Mouse (Mus musculus) hindbrain, embryonic 14.5 days (tissue): ENCODE results near the gene Lrrc58. TPM values are rescaled to one million over a fixed set of nuclear protein-coding genes. Genes with fewer than 3 reads are reported as not detected.

ENCODE experiments used
- ATAC-seq: fragments of 200-750 bp; cut with Nextera tagmentation; 2 replicates; pipeline ENCODE4 v1.8.0; 2017; ENCODE audit warnings: moderate number of reproducible peaks, mild to moderate bottlenecking, moderate TSS enrichment, moderate library complexity; ENCODE audit not compliant: low FRiP score
- DNase-seq: peaks from one replicate; pipeline ENCODE4 v3.0.0-alpha.2; 2015; ENCODE audit warnings: low spot score
- H3K27ac ChIP-seq: fragments of 300-500 bp; sonication (generic); 2 replicates; pipeline ENCODE4 v1.5.1; 2014; ENCODE audit warnings: mild to moderate bottlenecking, moderate library complexity
- H3K27me3 ChIP-seq: fragments of 300-500 bp; sonication (generic); 2 replicates; pipeline ENCODE4 v1.6.1; 2014; ENCODE audit warnings: mild to moderate bottlenecking, low read length, mixed read lengths; ENCODE audit not compliant: control insufficient read depth, insufficient read depth
- H3K36me3 ChIP-seq: fragments of 300-500 bp; sonication (generic); replicated peaks from 2 replicates; pipeline ENCODE4 v1.6.1; 2014; ENCODE audit not compliant: control insufficient read depth, insufficient read depth
- H3K4me1 ChIP-seq: fragments of 300-500 bp; sonication (generic); replicated peaks from 2 replicates; pipeline ENCODE4 v1.6.1; 2014; ENCODE audit warnings: antibody characterized with exemption, low read length, mixed read lengths; ENCODE audit not compliant: control insufficient read depth, insufficient read depth
- H3K4me2 ChIP-seq: fragments of 300-500 bp; sonication (generic); replicated peaks from 2 replicates; pipeline ENCODE4 v1.6.1; 2014; ENCODE audit warnings: mild to moderate bottlenecking, moderate library complexity
- H3K4me3 ChIP-seq: fragments of 300-500 bp; sonication (generic); replicated peaks from 2 replicates; pipeline ENCODE4 v1.5.1; 2014; ENCODE audit warnings: mild to moderate bottlenecking, low read length
- H3K9ac ChIP-seq: fragments of 300-500 bp; sonication (generic); 2 replicates; pipeline ENCODE4 v1.6.1; 2014
- H3K9me3 ChIP-seq: fragments of 300-500 bp; sonication (generic); 2 replicates; pipeline ENCODE4 v1.6.1; 2016; ENCODE audit warnings: low read length; ENCODE audit not compliant: control insufficient read depth
- WGBS: fragments of 180-500 bp; shearing (Covaris S2); extraction: QIAGEN DNeasy Blood & Tissue Kit; methylation state at CpG from one replicate; pipeline ENCODE4 v1.1.7; 2014; 5-methylcytosine and 5-hydroxymethylcytosine counted together
- polyA plus RNA-seq: library from polyadenylated mRNA; unstranded; fragments of >200 nt; fragmentation: Nextera tagmentation; extraction: Ambion mirVana; gene quantifications from 2 replicates; pipeline ENCODE4 v1.2.1, GENCODE M21; 2014

The Lrrc58 gene
- polyA plus RNA-seq, 1 experiment from 2014 or later = 57.1 TPM

DNA sequence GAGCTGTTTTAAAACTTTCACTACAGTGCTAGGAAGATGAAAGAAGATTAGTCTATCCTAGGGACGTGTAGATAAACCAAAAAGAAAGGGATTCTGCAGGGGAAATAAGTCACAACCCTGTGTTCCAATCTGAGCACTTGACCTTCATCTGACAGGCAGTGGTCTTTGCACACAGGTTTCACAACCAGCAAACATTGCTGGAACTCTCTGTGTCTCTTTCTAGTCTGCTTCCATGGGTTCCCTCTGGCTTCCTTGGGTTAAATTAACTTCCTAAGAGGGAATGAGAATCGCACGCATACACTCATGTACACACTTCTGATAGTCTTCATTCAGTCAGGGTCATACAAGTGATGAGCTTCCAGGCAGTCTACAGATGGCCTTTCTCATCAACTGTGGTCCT lies 4.3 kb upstream of the Lrrc58 start:
- H3K27ac ChIP-seq = no peak overlapping the region
- ATAC-seq (no peak), DNase-seq (no peak)
- WGBS = 88% methylated on average over 3 of the region's 3 CpGs
- H3K27me3 ChIP-seq = no peaks in the 10 kb centered on the region
- no peaks in the 10 kb centered on the region for H3K36me3 ChIP-seq
- no peaks in the 10 kb centered on the region for H3K9me3 ChIP-seq
- no peak overlapping the region for H3K4me2 ChIP-seq
- 0 out of 2 replicates have a peak, but pooled peaks cover 4% of the 10 kb centered on the region for H3K4me1 ChIP-seq
- H3K9ac ChIP-seq = no peak overlapping the region
- no peak overlapping the region for H3K4me3 ChIP-seq

DNA sequence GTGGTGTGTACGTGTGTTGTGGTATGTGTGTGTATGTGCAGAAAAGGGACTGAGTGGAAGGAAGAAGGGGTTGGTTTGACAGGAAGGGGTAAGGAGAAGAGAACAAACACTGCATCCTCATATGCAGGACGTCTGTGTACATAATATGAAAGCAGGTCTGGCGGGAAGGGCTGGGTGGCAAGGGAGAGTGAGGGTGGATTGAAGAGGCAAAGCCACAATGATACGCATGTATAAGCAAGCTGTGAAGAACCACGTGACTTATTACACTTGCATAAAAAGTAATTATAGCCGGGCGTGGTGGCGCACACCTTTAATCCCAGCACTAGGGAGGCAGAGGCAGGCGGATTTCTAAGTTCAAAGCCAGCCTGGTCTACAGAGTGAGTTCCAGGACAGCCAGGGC lies 2.3 kb upstream of the Lrrc58 start:
- WGBS = 85% methylated on average over 9 of the region's 9 CpGs
- no peak for DNase-seq
- H3K9me3 ChIP-seq = no peaks in the 10 kb centered on the region
- no peak overlapping the region for H3K4me2 ChIP-seq
- H3K27me3 ChIP-seq = no peaks in the 10 kb centered on the region
- no peaks in the 10 kb centered on the region for H3K36me3 ChIP-seq
- H3K4me3 ChIP-seq = no peak overlapping the region
- no peak for ATAC-seq
- H3K9ac ChIP-seq = no peak overlapping the region
- peaks cover 16% of the 10 kb centered on the region for H3K4me1 ChIP-seq
- no peak overlapping the region for H3K27ac ChIP-seq

DNA sequence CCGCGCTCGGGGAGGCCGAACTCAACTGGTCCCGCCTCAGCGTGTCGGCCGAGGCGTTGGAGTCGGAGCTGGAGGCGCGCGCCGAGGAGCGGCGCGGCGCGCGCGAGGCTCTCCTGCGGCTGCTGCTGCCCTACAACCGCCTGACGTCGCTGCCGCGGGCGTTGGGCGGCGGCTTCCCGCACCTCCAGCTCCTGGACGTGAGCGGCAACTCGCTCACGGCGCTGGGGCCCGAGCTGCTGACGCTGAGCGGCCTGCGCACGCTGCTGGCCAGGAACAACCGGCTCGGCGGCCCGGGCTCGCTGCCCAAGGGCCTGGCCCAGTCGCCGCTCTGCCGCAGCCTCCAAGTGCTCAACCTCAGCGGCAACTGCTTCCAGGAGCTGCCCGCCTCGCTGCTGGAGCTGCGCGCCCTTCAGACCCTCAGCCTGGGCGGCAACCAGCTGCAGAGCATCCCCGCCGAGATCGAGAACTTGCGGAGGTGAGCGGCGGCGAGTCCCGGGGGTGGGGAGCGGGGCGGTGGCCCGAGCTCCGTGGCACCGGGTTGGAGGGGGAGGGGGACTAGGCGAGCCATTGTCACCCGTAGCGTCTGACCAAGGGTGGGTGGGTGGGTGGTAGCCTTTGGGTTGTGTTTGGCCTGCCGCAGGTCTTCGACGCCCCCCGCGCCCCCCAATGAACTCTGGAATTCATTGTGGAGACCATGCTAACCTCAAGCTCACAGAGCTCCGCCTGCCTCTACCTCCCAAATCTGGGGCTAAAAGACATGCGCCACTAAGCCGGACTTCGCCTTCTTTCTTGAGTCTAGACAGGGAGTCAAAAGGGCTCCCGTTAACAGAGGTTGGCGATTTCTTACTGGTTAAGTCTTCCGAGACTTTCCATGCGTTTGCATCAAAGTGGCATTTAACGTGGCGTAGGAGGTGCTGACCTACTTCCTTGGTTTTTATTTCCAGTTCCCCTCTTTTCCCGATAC lies 599 bp downstream of the Lrrc58 start:
- no peaks in the 10 kb centered on the region for H3K9me3 ChIP-seq
- H3K27ac ChIP-seq = peak overlapping the region; percentile 99
- peaks cover 33% of the 10 kb centered on the region for H3K4me1 ChIP-seq
- peak overlapping the region; percentile 84 for H3K4me2 ChIP-seq
- H3K36me3 ChIP-seq = no peaks in the 10 kb centered on the region
- DNase-seq (peak; percentile 74), ATAC-seq (peak; percentile 79)
- no peaks in the 10 kb centered on the region for H3K27me3 ChIP-seq
- H3K9ac ChIP-seq = peak overlapping the region; percentile 98
- under 1% methylated on average over 85 of the region's 87 CpGs for WGBS
- H3K4me3 ChIP-seq = peak overlapping the region; percentile 91

DNA sequence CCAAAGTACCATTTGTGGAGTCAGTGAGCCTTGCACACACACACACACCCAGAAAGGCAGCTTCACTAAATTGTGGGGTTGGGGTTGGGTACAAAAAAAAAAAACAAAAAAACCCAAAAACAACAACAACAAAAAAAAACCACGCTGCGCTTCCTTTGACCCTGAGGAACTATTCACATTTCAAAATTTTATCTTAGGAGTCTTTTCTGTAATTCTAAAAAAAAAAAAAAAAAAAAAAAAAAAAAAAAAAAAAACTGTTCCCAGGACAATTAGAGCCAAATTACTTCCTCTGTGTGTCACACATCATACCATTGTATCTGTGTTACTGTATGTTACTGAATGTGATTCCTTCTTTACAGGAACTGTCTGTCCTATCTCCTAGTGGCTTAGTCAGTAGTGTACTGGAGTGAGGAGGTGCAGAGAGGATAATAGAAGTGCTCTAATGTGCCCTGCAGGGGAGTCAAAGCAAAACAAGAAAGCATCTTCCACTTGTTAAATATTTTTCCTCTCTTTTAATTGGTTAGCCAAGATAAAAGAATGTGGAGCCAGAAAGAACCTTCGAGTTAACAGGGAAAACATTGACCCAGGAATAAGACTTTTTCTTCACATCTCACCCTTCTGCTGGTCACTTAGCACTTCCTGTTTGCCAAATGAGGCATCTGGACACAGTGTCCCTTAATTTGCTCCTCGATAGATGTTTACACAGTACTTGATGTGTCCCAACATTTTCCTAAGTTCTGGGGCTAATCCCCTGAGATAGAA lies 1.5 kb downstream of the Lrrc58 start:
- DNase-seq = no peak
- Histone ChIP-seq H3K4me2 (peak overlapping the region; percentile 84), H3K4me3 (peak overlapping the region; percentile 91), H3K9ac (peak overlapping the region; percentile 98), H3K4me1 (peaks cover 33% of the 10 kb centered on the region), H3K36me3 (no peaks in the 10 kb centered on the region), H3K27me3 (no peaks in the 10 kb centered on the region), H3K9me3 (no peaks in the 10 kb centered on the region), H3K27ac (peak overlapping the region; percentile 99)
- ATAC-seq = no peak
- WGBS = 43% methylated on average over 4 of the region's 4 CpGs

DNA sequence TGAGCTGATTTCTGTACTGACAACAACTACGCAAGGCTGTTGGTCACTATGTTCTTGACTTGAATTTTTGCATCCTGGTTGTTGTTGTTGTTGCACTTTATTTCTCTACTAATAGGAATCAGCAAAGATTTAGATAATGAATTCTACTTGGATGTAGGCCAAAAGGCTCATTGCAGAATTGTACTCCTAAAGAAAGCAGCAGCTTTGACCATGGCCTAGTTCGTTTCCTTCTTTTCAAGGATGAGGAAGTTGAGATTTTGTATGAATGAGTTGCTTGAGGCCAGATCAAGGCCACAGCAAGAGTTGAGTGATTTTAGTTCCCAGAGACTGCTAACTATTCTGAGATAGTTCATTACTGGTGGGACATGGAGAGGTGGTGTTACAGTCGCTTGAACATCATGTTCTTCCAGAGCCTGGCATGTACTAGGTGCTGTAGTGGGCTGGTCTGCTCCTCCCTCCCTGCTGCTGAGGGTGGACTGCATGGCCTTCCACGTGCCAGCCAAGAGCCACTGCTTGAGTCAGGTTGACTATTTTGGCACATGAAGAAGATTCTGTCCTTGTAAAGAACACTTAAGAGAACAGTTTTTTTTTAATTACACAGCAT lies 3.0 kb downstream of the Lrrc58 start:
- Histone ChIP-seq H3K4me1 (peaks cover 33% of the 10 kb centered on the region), H3K9ac (no peak overlapping the region), H3K4me2 (peak overlapping the region; percentile 84), H3K9me3 (no peaks in the 10 kb centered on the region), H3K27ac (no peak overlapping the region), H3K36me3 (no peaks in the 10 kb centered on the region), H3K27me3 (no peaks in the 10 kb centered on the region), H3K4me3 (no peak overlapping the region)
- no peak for DNase-seq
- 78% methylated on average over 4 of the region's 4 CpGs for WGBS
- no peak for ATAC-seq

DNA sequence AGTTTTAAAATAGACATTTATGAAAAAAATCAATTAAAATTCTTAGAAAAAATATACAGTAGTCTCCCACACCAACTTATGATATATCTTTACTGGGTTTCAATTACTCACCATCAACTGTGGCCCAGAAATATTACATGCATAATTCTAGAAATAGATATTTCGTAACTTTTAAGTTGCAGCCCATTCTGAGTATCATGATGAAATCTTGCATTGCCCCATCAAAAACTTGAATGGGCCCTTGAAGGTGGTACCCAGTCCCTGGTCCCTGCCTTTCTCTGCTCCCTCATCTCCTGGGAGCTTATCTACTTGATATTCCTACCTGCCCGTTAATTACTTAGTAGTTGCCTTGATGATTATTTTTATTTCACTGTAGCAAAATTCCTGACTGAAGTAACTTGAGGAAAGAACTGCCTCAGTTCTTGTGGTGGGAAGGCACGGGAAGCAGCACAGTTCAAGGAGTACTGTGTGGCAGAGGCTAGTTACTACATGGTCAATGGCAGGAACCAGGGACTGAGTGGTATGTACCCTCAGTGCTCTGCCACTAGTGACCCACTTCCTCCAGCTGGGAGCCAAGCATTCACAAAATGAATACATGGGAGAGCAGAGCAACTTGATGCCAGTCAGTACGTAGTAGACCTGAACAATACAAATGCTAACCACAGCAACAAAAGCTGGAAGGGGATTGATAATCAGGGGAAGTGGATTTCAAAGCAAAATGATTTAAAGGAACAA lies 6.5 kb downstream of the Lrrc58 start:
- WGBS = 85% methylated on average over 4 of the region's 4 CpGs
- peaks cover 31% of the 10 kb centered on the region for H3K4me1 ChIP-seq
- ATAC-seq (no peak), DNase-seq (no peak)
- no peak overlapping the region for H3K4me2 ChIP-seq
- no peaks in the 10 kb centered on the region for H3K27me3 ChIP-seq
- H3K36me3 ChIP-seq = peaks cover 23% of the 10 kb centered on the region
- no peak overlapping the region for H3K27ac ChIP-seq
- H3K4me3 ChIP-seq = no peak overlapping the region
- no peaks in the 10 kb centered on the region for H3K9me3 ChIP-seq
- no peak overlapping the region for H3K9ac ChIP-seq

DNA sequence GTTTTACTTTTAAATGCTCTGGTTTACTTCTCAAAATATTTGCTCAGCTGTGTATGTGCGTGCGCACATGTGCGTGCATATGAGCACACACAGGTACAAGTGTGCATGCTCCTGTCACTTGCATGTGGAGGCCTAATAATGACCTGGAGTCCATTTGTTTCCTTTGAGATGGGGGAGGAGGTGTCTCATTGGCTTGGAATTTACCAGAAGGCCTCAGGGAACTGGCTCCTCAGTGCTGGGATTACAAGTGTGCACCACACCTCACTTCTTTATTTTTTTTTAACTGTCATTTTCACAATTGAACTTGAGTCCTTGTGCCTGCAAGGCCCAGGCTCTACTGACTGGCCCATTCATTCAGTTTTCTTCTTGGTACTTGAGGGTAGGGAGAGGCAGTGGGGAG lies 9.2 kb downstream of the Lrrc58 start:
- H3K4me3 ChIP-seq = no peak overlapping the region
- H3K27me3 ChIP-seq = no peaks in the 10 kb centered on the region
- H3K36me3 ChIP-seq = peaks cover 50% of the 10 kb centered on the region
- DNase-seq (no peak), ATAC-seq (no peak)
- 99% methylated on average over 3 of the region's 3 CpGs for WGBS
- H3K4me1 ChIP-seq = 0 out of 2 replicates have a peak, but pooled peaks cover 6% of the 10 kb centered on the region
- no peaks in the 10 kb centered on the region for H3K9me3 ChIP-seq
- H3K27ac ChIP-seq = no peak overlapping the region
- no peak overlapping the region for H3K9ac ChIP-seq
- H3K4me2 ChIP-seq = no peak overlapping the region

DNA sequence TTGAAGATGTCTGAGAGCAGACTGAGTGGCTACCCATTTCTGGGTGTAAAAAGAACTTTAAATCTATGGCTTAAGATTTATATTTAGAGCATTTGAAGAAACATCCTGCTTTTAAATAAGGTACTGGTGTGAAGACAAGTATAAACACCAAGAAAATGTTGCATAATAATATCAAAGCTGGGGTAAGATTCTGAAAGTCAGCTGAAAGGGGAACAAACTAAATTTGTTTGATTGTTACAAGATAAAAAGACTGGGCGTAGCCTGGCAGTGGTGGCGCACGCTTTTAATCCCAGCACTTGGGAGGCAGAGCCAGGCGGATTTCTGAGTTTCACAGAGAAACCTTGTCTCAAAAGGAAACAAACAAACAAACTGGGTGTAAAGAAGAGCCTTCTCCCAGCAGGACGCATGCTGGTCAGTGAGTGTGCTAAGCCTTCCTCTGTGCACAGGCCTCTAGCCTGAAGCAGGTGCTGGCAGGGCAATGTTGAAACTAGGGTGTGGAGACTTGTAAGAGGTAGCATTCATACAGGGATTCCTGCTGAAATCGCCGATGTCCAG lies 10.8 kb downstream of the Lrrc58 start:
- 0 out of 2 replicates have a peak, but pooled peaks cover 3% of the 10 kb centered on the region for H3K4me1 ChIP-seq
- no peak overlapping the region for H3K4me3 ChIP-seq
- peaks cover 67% of the 10 kb centered on the region for H3K36me3 ChIP-seq
- no peaks in the 10 kb centered on the region for H3K27me3 ChIP-seq
- ATAC-seq (no peak), DNase-seq (no peak)
- H3K9me3 ChIP-seq = no peaks in the 10 kb centered on the region
- no peak overlapping the region for H3K4me2 ChIP-seq
- 91% methylated on average over 7 of the region's 7 CpGs for WGBS
- H3K9ac ChIP-seq = no peak overlapping the region
- no peak overlapping the region for H3K27ac ChIP-seq
